12 mouse cellular contexts compared by ENCODE assay signal in genomic region chr11:7630637-7631036, GRCm38 (mm10).
DNase-seq lines count a peak whose midpoint lies in the region; ATAC-seq and TF ChIP-seq lines count a peak whose summit lies in the region.
"Had no signal": no experiment of that assay in that cellular context is flagged by ENCODE, and none has a peak within 500 bp of the region (broad histone marks: within the 10 kb centered on the region; RNA-seq: fewer than 3 reads in every experiment).

No protein-coding gene starts in this region.

- H3K4me3 ChIP-seq in forebrain, postnatal 0 days (ENCODE audit: low read depth, low read length): no peak overlapping the region
- H3K4me3 ChIP-seq: limb, embryonic 12.5 days; stomach, embryonic 15.5 days had no signal

- ATAC-seq in forebrain, postnatal 0 days: no peak

- DNase-seq in frontal cortex, postnatal 36 days (ENCODE audit: low spot score in 2 of 2): peak; percentile 38 to 62
- no peak for DNase-seq in frontal cortex, postnatal 10 days (ENCODE audit: low spot score in 2 of 2)
- DNase-seq in right cerebral cortex, postnatal 10 days (ENCODE audit: low spot score in 2 of 2): peak; percentile 24 to 33
- DNase-seq in right cerebral cortex, postnatal 36 days (ENCODE audit: low spot score in 2 of 2): no peak
- DNase-seq in forebrain, postnatal 0 days: peak; percentile 29
- no peak for DNase-seq in gastrocnemius, postnatal 14 days
- DNase-seq in adrenal gland, adult 18-20 months (ENCODE audit: low spot score in 2 of 2): no peak
- DNase-seq in adrenal gland, adult (ENCODE audit: inconsistent age in 2 of 2, low spot score in 1 of 2): no peak
- DNase-seq: lung, adult 18-20 months had no signal

- no peaks in the 10 kb centered on the region for H3K9me3 ChIP-seq in forebrain, postnatal 0 days (ENCODE audit: low read length)
- H3K9me3 ChIP-seq: limb, embryonic 12.5 days; stomach, embryonic 15.5 days had no signal

- no peaks in the 10 kb centered on the region for H3K36me3 ChIP-seq in forebrain, postnatal 0 days (ENCODE audit: insufficient read depth)
- H3K36me3 ChIP-seq: limb, embryonic 12.5 days; stomach, embryonic 15.5 days had no signal

- H3K9ac ChIP-seq in forebrain, postnatal 0 days: no peak overlapping the region
- H3K9ac ChIP-seq: limb, embryonic 12.5 days; stomach, embryonic 15.5 days had no signal

- TF ChIP-seq CTCF in forebrain, postnatal 0 days (IDR thresholded peaks at IDR 0.05; ENCODE audit: low read depth): no peak

- intact Hi-C loops in gastrocnemius, postnatal 14 days (cut with DNase I; ENCODE audit: low total_unique reads): no loop called here

- H3K27ac ChIP-seq in forebrain, postnatal 0 days (ENCODE audit: low read depth, low read length): no peak overlapping the region
- H3K27ac ChIP-seq: kidney, postnatal 0 days; limb, embryonic 12.5 days; stomach, embryonic 15.5 days had no signal

- H3K4me1 ChIP-seq in forebrain, postnatal 0 days (ENCODE audit: insufficient read depth): no peaks in the 10 kb centered on the region
- H3K4me1 ChIP-seq: limb, embryonic 12.5 days; stomach, embryonic 15.5 days had no signal

- no peaks in the 10 kb centered on the region for H3K27me3 ChIP-seq in forebrain, postnatal 0 days (ENCODE audit: insufficient read depth, low read length)
- H3K27me3 ChIP-seq: limb, embryonic 12.5 days; stomach, embryonic 15.5 days had no signal

- H3K4me2 ChIP-seq in forebrain, postnatal 0 days (ENCODE audit: low read depth): no peak overlapping the region
- H3K4me2 ChIP-seq: limb, embryonic 12.5 days; stomach, embryonic 15.5 days had no signal

Comparison
In these comparisons a context has a peak if more than half of its experiments do, and no peak if none do; other contexts are left out.
1. DNase-seq: peak in frontal cortex, postnatal 36 days (2 of 2), right cerebral cortex, postnatal 10 days (2 of 2) and forebrain, postnatal 0 days (single experiment); none in frontal cortex, postnatal 10 days (0 of 2), right cerebral cortex, postnatal 36 days (0 of 2), gastrocnemius, postnatal 14 days (single experiment), adrenal gland, adult 18-20 months (0 of 2) and adrenal gland, adult (0 of 2).